Mouse (Mus musculus): ENCODE measurements around the gene Foxd1. TPM values are rescaled to one million over a fixed set of nuclear protein-coding genes. Genes with fewer than 3 reads are reported as not detected.

The Foxd1 gene
- polyA plus RNA-seq, 1 experiment from 2014 or later, result 0.04 TPM

DNA sequence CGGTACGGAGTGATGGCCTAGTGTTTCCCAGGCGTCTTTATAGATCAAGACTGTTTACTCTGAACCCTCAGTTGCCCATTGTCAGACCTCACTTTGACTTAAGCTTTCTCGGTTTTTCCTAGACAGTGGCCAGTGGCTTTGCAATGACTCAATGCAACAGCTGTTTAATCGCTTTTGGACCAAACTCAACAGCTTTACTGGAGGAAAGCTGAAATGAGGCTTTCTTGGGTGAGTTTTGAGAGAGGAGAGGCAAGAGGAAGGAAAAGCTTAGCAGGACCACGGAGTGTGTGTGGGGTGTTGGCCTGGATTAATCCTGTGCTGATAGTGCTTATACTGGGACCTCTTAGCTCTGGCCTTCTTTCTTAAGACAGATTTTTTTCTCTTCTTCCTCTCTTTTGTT lies 36.3 kb downstream of the Foxd1 start:
- Histone ChIP-seq H3K36me3 (ENCODE audit: control insufficient read depth, insufficient read depth, low read length) (no peaks in the 10 kb centered on the region), H3K9ac (ENCODE audit: low read length) (no peak overlapping the region), H3K27ac (ENCODE audit: low read length) (no peak overlapping the region), H3K9me3 (replicated peaks; ENCODE audit: control insufficient read depth, low read length) (peaks cover 6% of the 10 kb centered on the region; the same call in 1 of the 2 replicates), H3K27me3 (ENCODE audit: control insufficient read depth, insufficient read depth, low read length) (peaks cover 50% of the 10 kb centered on the region), H3K4me2 (ENCODE audit: low read depth, low read length) (peak overlapping the region; percentile 78), H3K4me3 (replicated peaks; ENCODE audit: low read length) (peak overlapping the region; percentile 43), H3K4me1 (ENCODE audit: control insufficient read depth, insufficient read depth, low read length) (peaks cover 12% of the 10 kb centered on the region; the same call in 1 of the 2 replicates)
- no peak for ATAC-seq (ENCODE audit: insufficient read depth, low FRiP score)
- WGBS, result 16% methylated on average over 6 of the region's 6 CpGs

DNA sequence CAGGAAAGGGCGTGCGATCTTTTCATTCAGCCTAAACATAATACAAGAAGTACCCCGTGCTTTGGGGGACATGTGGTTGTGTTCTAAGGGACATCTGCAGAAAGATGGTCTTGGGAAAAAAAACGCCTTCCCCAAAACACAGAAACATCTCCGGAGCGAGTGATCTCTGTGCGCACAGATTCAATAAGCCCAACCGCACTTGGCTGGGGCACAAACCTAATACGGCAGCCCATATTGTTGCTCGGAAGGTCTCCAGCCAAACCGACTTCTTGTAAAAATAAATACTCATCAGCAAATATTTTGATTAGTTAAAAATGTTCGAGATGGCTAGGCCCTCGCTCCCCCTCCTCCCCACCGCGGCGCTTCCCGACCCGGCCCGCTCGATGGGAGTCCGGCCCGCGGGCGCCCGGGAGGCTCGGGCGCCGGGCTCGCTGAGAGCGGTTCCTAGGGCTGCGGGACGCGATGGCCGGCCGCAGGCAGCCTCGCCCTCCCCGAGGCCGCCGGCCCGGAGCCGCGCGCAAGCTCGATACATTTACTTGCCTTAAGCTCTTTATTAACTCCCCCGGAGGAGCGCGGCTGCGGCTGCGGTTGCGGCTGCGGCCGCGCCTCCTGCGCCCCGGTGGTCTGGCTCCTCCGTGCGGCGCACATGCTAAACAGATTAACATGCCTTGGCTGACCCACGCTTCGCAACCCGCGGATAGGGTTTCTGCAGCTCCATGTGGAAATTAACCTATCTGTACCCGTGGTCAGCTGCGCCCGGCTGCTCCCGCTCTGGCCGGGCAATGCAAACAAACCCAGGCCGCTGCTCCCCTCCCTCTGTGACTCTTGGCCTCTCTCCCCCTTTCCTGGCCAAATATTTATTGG lies 37.0 kb downstream of the Foxd1 start:
- no peaks in the 10 kb centered on the region for H3K36me3 ChIP-seq (ENCODE audit: control insufficient read depth, insufficient read depth, low read length)
- 1% methylated on average over 68 of the region's 68 CpGs for WGBS
- H3K4me3 ChIP-seq (replicated peaks; ENCODE audit: low read length), result peak overlapping the region; percentile 43
- ATAC-seq (ENCODE audit: insufficient read depth, low FRiP score), result peak; percentile 64; the same call in 1 of the 2 replicates
- peak overlapping the region; percentile 46 for H3K27ac ChIP-seq (ENCODE audit: low read length)
- H3K9me3 ChIP-seq (replicated peaks; ENCODE audit: control insufficient read depth, low read length), result peaks cover 6% of the 10 kb centered on the region; the same call in 1 of the 2 replicates
- peak overlapping the region; percentile 53 for H3K9ac ChIP-seq (ENCODE audit: low read length)
- peak overlapping the region; percentile 78 for H3K4me2 ChIP-seq (ENCODE audit: low read depth, low read length)
- peaks cover 50% of the 10 kb centered on the region for H3K27me3 ChIP-seq (ENCODE audit: control insufficient read depth, insufficient read depth, low read length)
- H3K4me1 ChIP-seq (ENCODE audit: control insufficient read depth, insufficient read depth, low read length), result peaks cover 12% of the 10 kb centered on the region; the same call in 1 of the 2 replicates

DNA sequence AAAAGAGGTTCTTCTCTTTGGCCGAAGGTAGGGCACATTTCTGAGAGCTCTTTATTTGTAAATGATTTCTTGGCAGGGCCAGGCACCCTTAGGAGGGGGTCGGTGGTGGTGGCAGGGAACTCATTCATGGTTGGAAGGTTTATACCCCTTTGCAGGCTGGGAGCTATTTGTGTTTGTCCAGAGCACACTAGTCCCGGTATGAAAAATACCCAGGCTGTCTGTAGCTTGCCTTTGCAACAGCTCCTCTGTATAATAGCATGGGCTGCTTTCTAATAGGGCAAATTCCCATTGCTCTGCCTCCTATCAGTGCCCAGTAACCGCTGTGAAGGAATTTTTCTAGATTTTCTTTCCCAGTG lies 37.6 kb downstream of the Foxd1 start:
- no peak overlapping the region for H3K27ac ChIP-seq (ENCODE audit: low read length)
- peak; percentile 14; the same call in 1 of the 2 replicates for ATAC-seq (ENCODE audit: insufficient read depth, low FRiP score)
- WGBS, result 6% methylated on average over 4 of the region's 4 CpGs
- H3K4me1 ChIP-seq (ENCODE audit: control insufficient read depth, insufficient read depth, low read length), result peaks cover 12% of the 10 kb centered on the region; the same call in 1 of the 2 replicates
- H3K4me3 ChIP-seq (replicated peaks; ENCODE audit: low read length), result peak overlapping the region; percentile 43
- no peaks in the 10 kb centered on the region for H3K9me3 ChIP-seq (replicated peaks; ENCODE audit: control insufficient read depth, low read length)
- peaks cover 50% of the 10 kb centered on the region for H3K27me3 ChIP-seq (ENCODE audit: control insufficient read depth, insufficient read depth, low read length)
- no peak overlapping the region for H3K9ac ChIP-seq (ENCODE audit: low read length)
- H3K4me2 ChIP-seq (ENCODE audit: low read depth, low read length), result peak overlapping the region; percentile 78
- H3K36me3 ChIP-seq (ENCODE audit: control insufficient read depth, insufficient read depth, low read length), result no peaks in the 10 kb centered on the region

DNA sequence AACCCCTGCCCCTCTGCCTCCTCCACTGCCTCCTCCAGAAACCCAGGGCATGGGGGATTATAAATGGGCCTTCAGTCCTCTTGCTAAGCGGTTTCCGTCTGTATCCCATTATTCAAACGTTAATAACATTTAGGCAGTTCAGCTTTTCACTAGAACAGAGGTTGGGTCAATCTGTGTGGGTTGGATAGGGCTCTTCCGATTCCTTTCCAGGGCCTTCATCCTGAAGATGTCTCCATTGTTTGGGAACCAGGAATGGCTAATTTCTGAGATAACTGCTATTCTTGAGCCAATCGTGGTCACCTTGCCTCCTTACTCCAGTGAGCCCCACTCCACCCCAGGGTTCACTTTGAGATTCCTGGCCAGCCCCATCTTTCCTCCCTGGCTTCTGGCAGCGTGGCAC lies 38.0 kb downstream of the Foxd1 start:
- no peak for ATAC-seq (ENCODE audit: insufficient read depth, low FRiP score)
- Histone ChIP-seq H3K27ac (ENCODE audit: low read length) (no peak overlapping the region), H3K27me3 (ENCODE audit: control insufficient read depth, insufficient read depth, low read length) (peaks cover 50% of the 10 kb centered on the region), H3K36me3 (ENCODE audit: control insufficient read depth, insufficient read depth, low read length) (no peaks in the 10 kb centered on the region), H3K9ac (ENCODE audit: low read length) (no peak overlapping the region), H3K4me3 (replicated peaks; ENCODE audit: low read length) (no peak overlapping the region), H3K4me1 (ENCODE audit: control insufficient read depth, insufficient read depth, low read length) (peaks cover 12% of the 10 kb centered on the region; the same call in 1 of the 2 replicates), H3K9me3 (replicated peaks; ENCODE audit: control insufficient read depth, low read length) (no peaks in the 10 kb centered on the region), H3K4me2 (ENCODE audit: low read depth, low read length) (no peak overlapping the region)
- WGBS, result 22% methylated on average over 6 of the region's 6 CpGs

DNA sequence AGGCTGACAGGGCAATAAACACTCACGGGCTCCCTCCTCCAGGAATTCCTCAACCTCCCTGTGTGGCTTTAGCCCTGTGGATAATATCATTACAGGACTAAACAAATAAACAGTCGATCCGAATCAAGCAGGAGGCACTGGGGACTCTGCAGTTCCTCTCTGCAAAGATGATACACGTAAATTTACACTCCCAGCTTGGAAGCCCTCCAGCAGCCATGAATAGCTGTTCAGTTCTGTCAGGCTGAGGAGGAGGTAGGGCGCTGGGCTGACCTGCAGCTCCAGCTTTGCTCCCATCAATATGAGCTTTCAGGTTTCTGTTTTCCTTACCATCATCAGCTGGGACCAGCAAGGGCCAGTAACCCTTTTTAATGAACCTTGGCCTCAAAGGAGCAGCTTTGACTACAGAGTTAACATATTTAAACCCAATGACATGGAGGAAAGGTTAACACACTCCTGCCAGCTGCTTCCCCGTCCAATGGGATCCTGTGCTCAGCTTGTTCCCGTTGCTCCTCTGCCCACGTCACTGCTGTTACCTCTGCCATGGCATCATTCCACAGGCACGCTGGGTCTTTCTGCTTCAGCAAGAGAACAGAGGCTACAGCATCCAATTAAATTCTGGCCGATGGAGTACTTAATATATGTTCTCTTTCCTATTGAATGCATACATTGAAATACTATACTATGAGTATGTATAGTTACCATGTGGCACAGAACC lies 39.5 kb downstream of the Foxd1 start:
- H3K4me3 ChIP-seq (replicated peaks; ENCODE audit: low read length), result no peak overlapping the region
- peaks cover 12% of the 10 kb centered on the region; the same call in 1 of the 2 replicates for H3K4me1 ChIP-seq (ENCODE audit: control insufficient read depth, insufficient read depth, low read length)
- 24% methylated on average over 10 of the region's 10 CpGs for WGBS
- peaks cover 45% of the 10 kb centered on the region for H3K27me3 ChIP-seq (ENCODE audit: control insufficient read depth, insufficient read depth, low read length)
- no peaks in the 10 kb centered on the region for H3K36me3 ChIP-seq (ENCODE audit: control insufficient read depth, insufficient read depth, low read length)
- H3K9ac ChIP-seq (ENCODE audit: low read length), result no peak overlapping the region
- no peak overlapping the region for H3K4me2 ChIP-seq (ENCODE audit: low read depth, low read length)
- H3K9me3 ChIP-seq (replicated peaks; ENCODE audit: control insufficient read depth, low read length), result no peaks in the 10 kb centered on the region
- no peak for ATAC-seq (ENCODE audit: insufficient read depth, low FRiP score)
- no peak overlapping the region for H3K27ac ChIP-seq (ENCODE audit: low read length)

Other genes starting within 250 kb of the Foxd1 start
- gene Arhgef28, start 147.8 kb upstream of the Foxd1 start, polyA plus RNA-seq (2015; fragmentation: Nextera tagmentation; extraction: Ambion mirVana), result 26.6 and 30.7 TPM in 2 replicates
- gene Utp15, start 91.2 kb upstream of the Foxd1 start, polyA plus RNA-seq (2015; fragmentation: Nextera tagmentation; extraction: Ambion mirVana), result 27.8 and 30.0 TPM in 2 replicates
- 17.8 and 20.6 TPM in 2 replicates for gene Ankra2, start 91.2 kb upstream of the Foxd1 start, polyA plus RNA-seq (2015; fragmentation: Nextera tagmentation; extraction: Ambion mirVana)
- not detected in 2 replicates for gene Gm21976, start 74.4 kb upstream of the Foxd1 start, polyA plus RNA-seq (2015; fragmentation: Nextera tagmentation; extraction: Ambion mirVana)
- gene Btf3, start 37.2 kb upstream of the Foxd1 start, polyA plus RNA-seq (2015; fragmentation: Nextera tagmentation; extraction: Ambion mirVana), result 531 and 636 TPM in 2 replicates
- 1.6 and 3.8 TPM in 2 replicates for gene Gm10320, start 137.8 kb downstream of the Foxd1 start, polyA plus RNA-seq (2015; fragmentation: Nextera tagmentation; extraction: Ambion mirVana)

All from stomach, embryonic 16.5 days (tissue).